8 mouse cellular contexts compared by ENCODE assay signal in genomic region chr11:60115024-60115538, GRCm38 (mm10). TPM values are rescaled to one million over a fixed set of nuclear protein-coding genes. Genes with fewer than 3 reads are reported as not detected.
A peak's percentile ranks its signal among the peaks of the same experiment; 100 is the strongest.
DNase-seq lines count a peak whose midpoint lies in the region; ATAC-seq and TF ChIP-seq lines count a peak whose summit lies in the region.

No protein-coding gene starts in this region.

- peaks cover 85% of the 10 kb centered on the region for H3K4me1 ChIP-seq in embryonic facial prominence, embryonic 10.5 days
- H3K4me1 ChIP-seq in intestine, postnatal 0 days (replicated peaks; ENCODE audit: control insufficient read depth, insufficient read depth, low read length): peaks cover 33% of the 10 kb centered on the region
- peaks cover 50% of the 10 kb centered on the region for H3K4me1 ChIP-seq in limb, embryonic 11.5 days (ENCODE audit: control insufficient read depth, insufficient read depth, low read length)
- H3K4me1 ChIP-seq in midbrain, embryonic 13.5 days (replicated peaks): peaks cover 58% of the 10 kb centered on the region
- H3K4me1 ChIP-seq in small intestine, adult 2 months (ENCODE audit: control insufficient read depth, insufficient read depth, insufficient read length, low read length): peaks cover 24% of the 10 kb centered on the region

- TF ChIP-seq POLR2A in small intestine, adult 2 months (IDR thresholded peaks at IDR 0.05; ENCODE audit: low read depth, low read length): peak; percentile 40; the same call in 1 of the 2 replicates

- H3K9me3 ChIP-seq in embryonic facial prominence, embryonic 10.5 days: no peaks in the 10 kb centered on the region
- no peaks in the 10 kb centered on the region for H3K9me3 ChIP-seq in intestine, postnatal 0 days (ENCODE audit: control insufficient read depth)
- H3K9me3 ChIP-seq in limb, embryonic 11.5 days (ENCODE audit: control insufficient read depth, low read length): no peaks in the 10 kb centered on the region
- no peaks in the 10 kb centered on the region for H3K9me3 ChIP-seq in midbrain, embryonic 13.5 days

- H3K4me2 ChIP-seq in intestine, postnatal 0 days (replicated peaks; ENCODE audit: low read depth): peak overlapping the region; percentile 71
- peak overlapping the region; percentile 66 for H3K4me2 ChIP-seq in limb, embryonic 11.5 days (ENCODE audit: low read depth, severe bottlenecking)
- peak overlapping the region; percentile 63 for H3K4me2 ChIP-seq in midbrain, embryonic 13.5 days (replicated peaks)

- H3K27ac ChIP-seq in embryonic facial prominence, embryonic 10.5 days (replicated peaks): peak overlapping the region; percentile 91
- H3K27ac ChIP-seq in intestine, postnatal 0 days (ENCODE audit: low read depth, low read length): peak overlapping the region; percentile 90
- peak overlapping the region; percentile 96 for H3K27ac ChIP-seq in limb, embryonic 11.5 days (replicated peaks; ENCODE audit: low read depth, low read length)
- peak overlapping the region; percentile 90 for H3K27ac ChIP-seq in midbrain, embryonic 13.5 days
- peak overlapping the region; percentile 92 for H3K27ac ChIP-seq in small intestine, adult 2 months (ENCODE audit: insufficient read depth, low read depth, low read length)

- no peaks in the 10 kb centered on the region for H3K27me3 ChIP-seq in embryonic facial prominence, embryonic 10.5 days (replicated peaks; ENCODE audit: low read depth, poor library complexity, severe bottlenecking)
- H3K27me3 ChIP-seq in intestine, postnatal 0 days (replicated peaks; ENCODE audit: control insufficient read depth, insufficient read depth, low read length): no peaks in the 10 kb centered on the region
- H3K27me3 ChIP-seq in limb, embryonic 11.5 days (ENCODE audit: control insufficient read depth, insufficient read depth, low read length): no peaks in the 10 kb centered on the region
- H3K27me3 ChIP-seq in midbrain, embryonic 13.5 days: no peaks in the 10 kb centered on the region
- no peaks in the 10 kb centered on the region for H3K27me3 ChIP-seq in small intestine, adult 2 months (ENCODE audit: control insufficient read depth, insufficient read depth, low read length)

- H3K4me3 ChIP-seq in embryonic facial prominence, embryonic 10.5 days: peak overlapping the region; percentile 69
- H3K4me3 ChIP-seq in intestine, postnatal 0 days (ENCODE audit: low read depth, low read length): peak overlapping the region; percentile 40
- peak overlapping the region; percentile 32 for H3K4me3 ChIP-seq in limb, embryonic 11.5 days (ENCODE audit: low read depth, low read length)
- H3K4me3 ChIP-seq in midbrain, embryonic 13.5 days (replicated peaks): peak overlapping the region; percentile 49
- H3K4me3 ChIP-seq in small intestine, adult 2 months (ENCODE audit: low read depth, low read length): peak overlapping the region; percentile 74

- ATAC-seq in intestine, postnatal 0 days: peak; percentile 94
- ATAC-seq in limb, embryonic 11.5 days (ENCODE audit: insufficient number of reproducible peaks, low FRiP score, low TSS enrichment, low read depth): peak; percentile 89
- ATAC-seq in midbrain, embryonic 13.5 days: peak; percentile 94

- WGBS in embryonic facial prominence, embryonic 10.5 days: under 1% methylated on average over 43 of the region's 43 CpGs
- under 1% methylated on average over 43 of the region's 43 CpGs for WGBS in intestine, postnatal 0 days
- 0% methylated on average over 43 of the region's 43 CpGs for WGBS in limb, embryonic 11.5 days
- under 1% methylated on average over 37 of the region's 43 CpGs for WGBS in midbrain, embryonic 13.5 days
- under 1% methylated on average over 43 of the region's 43 CpGs for WGBS in small intestine, adult 2 months

- 0 out of 2 replicates have a peak, but pooled peaks cover 6% of the 10 kb centered on the region for H3K36me3 ChIP-seq in embryonic facial prominence, embryonic 10.5 days (replicated peaks)
- no peaks in the 10 kb centered on the region for H3K36me3 ChIP-seq in intestine, postnatal 0 days (ENCODE audit: control insufficient read depth, insufficient read depth)
- no peaks in the 10 kb centered on the region for H3K36me3 ChIP-seq in limb, embryonic 11.5 days (ENCODE audit: control insufficient read depth, insufficient read depth, low read length)
- H3K36me3 ChIP-seq in midbrain, embryonic 13.5 days: no peaks in the 10 kb centered on the region
- no peaks in the 10 kb centered on the region for H3K36me3 ChIP-seq in small intestine, adult 2 months (ENCODE audit: control insufficient read depth, insufficient read depth, low read length)

- H3K9ac ChIP-seq in intestine, postnatal 0 days (ENCODE audit: low read depth, low read length): peak overlapping the region; percentile 56
- peak overlapping the region; percentile 51 for H3K9ac ChIP-seq in limb, embryonic 11.5 days (ENCODE audit: low read length)
- peak overlapping the region; percentile 76 for H3K9ac ChIP-seq in midbrain, embryonic 13.5 days (replicated peaks)

- DNase-seq in layer of hippocampus, adult 11-12 months (ENCODE audit: low spot score): peak; percentile 90
- no peak for DNase-seq in layer of hippocampus, adult 9-10 months (ENCODE audit: low spot score)
- DNase-seq in embryonic facial prominence, embryonic 10.5 days (ENCODE audit: low spot score): peak; percentile 95
- DNase-seq in gastrocnemius, postnatal 4 days (ENCODE audit: low spot score in 2 of 2): peak; percentile 77 to 90
- DNase-seq in limb, embryonic 11.5 days (ENCODE audit: low spot score): peak; percentile 93

- TF ChIP-seq CTCF in intestine, postnatal 0 days (IDR thresholded peaks at IDR 0.05; ENCODE audit: low read depth): peak; percentile 33
- no peak for TF ChIP-seq CTCF in small intestine, adult 2 months (IDR thresholded peaks at IDR 0.05; ENCODE audit: extremely low read depth, insufficient read length, insufficient replicate concordance, low read depth, low read length)

RNA-seq across cellular contexts. Expression of gene Rai1, which starts 10.3 kb away (rescaled TPM):
- polyA plus RNA-seq in embryonic facial prominence, embryonic 10.5 days (2016; fragmentation: Nextera tagmentation; extraction: Ambion mirVana): 31.0 and 33.8 TPM in 2 replicates
- total RNA-seq in gastrocnemius, postnatal 4 days (2021): 10 to 100 TPM; 41.7 to 44.6 TPM
- 10.1 and 10.6 TPM in 2 replicates for polyA plus RNA-seq in intestine, postnatal 0 days (2015; fragmentation: Nextera tagmentation; extraction: Ambion mirVana)
- polyA plus RNA-seq in limb, embryonic 11.5 days (2014; fragmentation: Nextera tagmentation; extraction: Ambion mirVana): 35.5 and 36.0 TPM in 2 replicates
- 32.7 and 33.8 TPM in 2 replicates for polyA plus RNA-seq in midbrain, embryonic 13.5 days (2015; fragmentation: Nextera tagmentation; extraction: Ambion mirVana)
- 17.6 and 24.3 TPM in 2 replicates for polyA plus RNA-seq in small intestine, adult 2 months (2012; rRNA removed)
